Mouse (Mus musculus): Measurements from ENCODE around the gene Calr. TPM values are rescaled to one million over a fixed set of nuclear protein-coding genes. Genes with fewer than 3 reads are reported as not detected.

The Calr gene
- polyA plus RNA-seq, 1 experiment: 437 TPM

- Histone ChIP-seq H3K27ac (ENCODE audit: insufficient read depth, low read length) (no peak overlapping the region), H3K4me1 (ENCODE audit: control insufficient read depth, insufficient read depth, low read length) (no peaks in the 10 kb centered on the region), H3K4me3 (ENCODE audit: insufficient read depth, low read length) (no peak overlapping the region)
- TF ChIP-seq CTCF (IDR thresholded peaks at IDR 0.05; ENCODE audit: extremely low read depth, insufficient read depth, low read length) (no peak), POLR2A (IDR thresholded peaks at IDR 0.05; ENCODE audit: extremely low read depth, insufficient read depth, low read length) (no peak)
Observed at GRCm38 (mm10) chr8:84809941-84810280, 36.8 kb downstream of the Calr start.

GRCm38 (mm10) chr8:84809109-84809940, 37.4 kb downstream of the Calr start:
- Histone ChIP-seq H3K27ac (ENCODE audit: insufficient read depth, low read length) (no peak overlapping the region), H3K4me3 (ENCODE audit: insufficient read depth, low read length) (no peak overlapping the region), H3K4me1 (ENCODE audit: control insufficient read depth, insufficient read depth, low read length) (no peaks in the 10 kb centered on the region)
- no peak for TF ChIP-seq CTCF (IDR thresholded peaks at IDR 0.05; ENCODE audit: extremely low read depth, insufficient read depth, low read length)
- no peak for TF ChIP-seq POLR2A (IDR thresholded peaks at IDR 0.05; ENCODE audit: extremely low read depth, insufficient read depth, low read length)

GRCm38 (mm10) chr8:84806031-84806430, 40.7 kb downstream of the Calr start:
- TF ChIP-seq CTCF (IDR thresholded peaks at IDR 0.05; ENCODE audit: extremely low read depth, insufficient read depth, low read length) (no peak), POLR2A (IDR thresholded peaks at IDR 0.05; ENCODE audit: extremely low read depth, insufficient read depth, low read length) (no peak)
- no peak overlapping the region for H3K4me3 ChIP-seq (ENCODE audit: insufficient read depth, low read length)
- peaks cover 2% of the 10 kb centered on the region for H3K4me1 ChIP-seq (ENCODE audit: control insufficient read depth, insufficient read depth, low read length)
- no peak overlapping the region for H3K27ac ChIP-seq (ENCODE audit: insufficient read depth, low read length)

DNA sequence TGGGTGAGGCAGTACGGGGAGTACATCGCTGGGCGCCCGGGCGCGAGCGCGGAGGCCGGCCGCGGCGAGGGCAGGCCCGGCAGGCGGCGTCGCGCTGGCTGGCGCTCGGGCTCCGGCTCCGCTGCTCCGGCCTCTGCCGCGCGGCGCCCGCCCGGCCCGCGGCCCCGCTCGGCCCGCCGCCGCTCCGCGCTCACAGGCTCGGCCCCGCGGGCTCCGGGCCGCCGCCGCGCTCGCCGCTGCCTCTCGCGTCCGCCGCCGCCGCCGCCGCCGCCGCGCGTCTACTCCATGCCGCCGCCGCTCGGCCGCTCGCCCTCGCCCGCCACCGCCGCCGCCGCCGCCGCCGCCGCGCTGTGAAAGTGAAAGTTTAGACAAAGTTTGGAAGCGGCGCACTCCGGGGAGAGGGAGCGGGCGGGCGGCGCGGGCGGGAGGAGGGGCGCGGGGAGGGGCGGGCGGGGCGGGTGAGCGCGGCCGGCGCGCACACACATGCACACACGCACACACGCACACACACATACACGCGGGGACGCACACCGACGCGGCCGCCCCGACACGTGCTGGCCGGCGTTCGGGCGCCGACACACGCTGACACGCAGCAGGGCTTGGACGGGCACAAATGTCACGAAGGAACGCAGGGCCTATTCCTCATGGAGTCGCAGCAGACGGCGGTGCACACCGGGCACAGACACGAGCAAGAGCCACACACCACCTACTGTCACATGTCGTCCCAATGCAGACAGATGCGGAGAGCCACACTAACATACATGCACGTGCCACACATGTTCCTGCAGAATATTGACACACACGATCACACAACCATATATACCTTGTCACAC, 46.5 kb downstream of the Calr start, which contains the start of gene Nfix:
Gene Nfix (minus strand): TSS at position 346 of the 833 bp plus-strand sequence.
- TF ChIP-seq CTCF (IDR thresholded peaks at IDR 0.05; ENCODE audit: extremely low read depth, insufficient read depth, low read length) (no peak), POLR2A (IDR thresholded peaks at IDR 0.05; ENCODE audit: extremely low read depth, insufficient read depth, low read length) (no peak)
- Histone ChIP-seq H3K4me3 (ENCODE audit: insufficient read depth, low read length) (peak within 1 kb of the TSS; percentile 41), H3K27ac (ENCODE audit: insufficient read depth, low read length) (peak within 1 kb of the TSS; percentile 93), H3K4me1 (ENCODE audit: control insufficient read depth, insufficient read depth, low read length) (peaks cover 9% of the 10 kb centered on the region)

DNA sequence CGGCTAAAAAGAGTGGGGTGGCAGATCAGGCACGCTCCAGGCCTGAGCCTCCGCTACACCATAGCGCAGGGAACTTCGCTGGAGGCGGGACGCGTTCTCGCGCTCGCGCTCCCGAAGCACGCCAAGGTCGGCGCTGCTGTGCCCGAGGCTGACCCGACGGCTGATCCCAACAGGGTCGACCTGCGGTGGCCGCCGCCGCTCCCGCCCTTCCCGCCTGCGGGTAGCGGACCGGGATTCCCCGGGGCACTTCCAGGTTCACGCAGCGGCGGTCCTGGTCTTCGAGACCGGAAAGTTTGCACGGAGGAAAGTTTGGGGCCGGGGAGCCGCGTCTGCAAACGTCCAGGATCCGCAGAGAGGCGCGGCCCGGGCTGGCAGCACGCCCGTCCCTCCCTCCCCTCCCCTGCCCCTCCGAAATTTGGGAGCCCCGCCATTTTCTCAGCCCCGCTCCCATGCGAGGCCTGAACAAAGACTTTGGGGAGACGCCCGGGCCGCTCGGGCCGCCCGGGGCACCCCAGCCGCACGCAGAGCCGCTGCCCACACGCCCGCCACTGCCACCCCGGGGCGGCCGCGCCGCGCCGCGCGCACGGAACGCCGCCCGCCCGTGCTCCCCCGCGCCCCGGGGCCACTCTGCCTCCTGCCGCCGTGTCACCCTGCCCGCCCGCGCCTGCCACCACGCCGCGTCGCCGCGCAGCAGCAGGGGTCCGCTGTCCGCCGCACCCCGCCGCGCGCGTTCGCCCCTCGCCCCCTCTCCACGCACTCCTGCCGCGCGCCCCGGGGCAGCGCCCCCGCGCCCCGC, 47.4 kb downstream of the Calr start:
- Histone ChIP-seq H3K27ac (ENCODE audit: insufficient read depth, low read length) (peak overlapping the region; percentile 93), H3K4me3 (ENCODE audit: insufficient read depth, low read length) (peak overlapping the region; percentile 41), H3K4me1 (ENCODE audit: control insufficient read depth, insufficient read depth, low read length) (peaks cover 15% of the 10 kb centered on the region)
- no peak for TF ChIP-seq POLR2A (IDR thresholded peaks at IDR 0.05; ENCODE audit: extremely low read depth, insufficient read depth, low read length)
- no peak for TF ChIP-seq CTCF (IDR thresholded peaks at IDR 0.05; ENCODE audit: extremely low read depth, insufficient read depth, low read length)

- TF ChIP-seq CTCF (IDR thresholded peaks at IDR 0.05; ENCODE audit: extremely low read depth, insufficient read depth, low read length): no peak
- TF ChIP-seq POLR2A (IDR thresholded peaks at IDR 0.05; ENCODE audit: extremely low read depth, insufficient read depth, low read length): no peak
- Histone ChIP-seq H3K4me1 (ENCODE audit: control insufficient read depth, insufficient read depth, low read length) (peaks cover 15% of the 10 kb centered on the region), H3K4me3 (ENCODE audit: insufficient read depth, low read length) (peak overlapping the region; percentile 41), H3K27ac (ENCODE audit: insufficient read depth, low read length) (peak overlapping the region; percentile 93)
Observed at GRCm38 (mm10) chr8:84798446-84799135, 48.1 kb downstream of the Calr start.

- no peak for TF ChIP-seq POLR2A (IDR thresholded peaks at IDR 0.05; ENCODE audit: extremely low read depth, insufficient read depth, low read length)
- no peak for TF ChIP-seq CTCF (IDR thresholded peaks at IDR 0.05; ENCODE audit: extremely low read depth, insufficient read depth, low read length)
- Histone ChIP-seq H3K27ac (ENCODE audit: insufficient read depth, low read length) (peak overlapping the region; percentile 93; the same call in 1 of the 2 replicates), H3K4me1 (ENCODE audit: control insufficient read depth, insufficient read depth, low read length) (peaks cover 20% of the 10 kb centered on the region), H3K4me3 (ENCODE audit: insufficient read depth, low read length) (peak overlapping the region; percentile 41; the same call in 1 of the 2 replicates)
Observed at GRCm38 (mm10) chr8:84797971-84798370, 48.8 kb downstream of the Calr start.

DNA sequence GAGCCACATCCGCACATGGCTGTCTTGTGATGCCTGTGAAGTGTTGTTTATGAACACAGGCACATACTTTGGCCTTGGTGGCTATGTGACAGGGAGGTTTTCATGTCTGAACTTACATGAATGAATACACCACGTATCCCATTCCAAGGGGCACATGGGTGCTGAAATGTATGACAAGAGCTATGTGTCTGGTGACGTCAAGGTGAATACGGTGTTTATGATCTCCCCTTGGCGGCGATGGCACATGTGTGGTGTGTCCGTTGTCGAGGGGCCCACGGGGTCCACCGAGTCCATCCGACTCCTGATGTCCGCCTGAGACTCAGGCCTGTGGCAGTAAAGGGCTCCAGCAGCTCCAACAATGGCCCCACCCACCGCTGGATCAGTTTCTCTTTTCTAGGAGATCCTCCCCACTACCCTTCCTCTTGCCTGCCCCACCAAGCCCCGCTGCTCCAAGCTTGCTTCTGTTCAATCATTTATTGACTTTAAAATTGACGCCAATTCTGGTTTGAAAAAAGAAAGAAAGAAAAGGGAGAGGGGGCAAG, 49.4 kb downstream of the Calr start:
- Histone ChIP-seq H3K4me1 (ENCODE audit: control insufficient read depth, insufficient read depth, low read length) (peaks cover 22% of the 10 kb centered on the region), H3K27ac (ENCODE audit: insufficient read depth, low read length) (peak overlapping the region; percentile 93; the same call in 1 of the 2 replicates), H3K4me3 (ENCODE audit: insufficient read depth, low read length) (no peak overlapping the region; the same call in 1 of the 2 replicates)
- TF ChIP-seq CTCF (IDR thresholded peaks at IDR 0.05; ENCODE audit: extremely low read depth, insufficient read depth, low read length): no peak
- TF ChIP-seq POLR2A (IDR thresholded peaks at IDR 0.05; ENCODE audit: extremely low read depth, insufficient read depth, low read length): no peak

All from cortical plate, adult 2 months (tissue).